Mouse (Mus musculus) limb, embryonic 15.5 days (tissue): ENCODE measurements around the gene Stfa2l1. TPM values are rescaled to one million over a fixed set of nuclear protein-coding genes. Genes with fewer than 3 reads are reported as not detected.
"Not testable (repeated sequence)": the region's sequence is repeated elsewhere in the genome, so short reads cannot be mapped to it uniquely, and the experiment has no call there.

ENCODE experiments used
- ATAC-seq: fragments of 200-750 bp; cut with Nextera tagmentation; 2 replicates; pipeline ENCODE4 v1.8.0; 2017; ENCODE audit warnings: low read depth, moderate TSS enrichment; ENCODE audit not compliant: insufficient number of reproducible peaks, low FRiP score, low TSS enrichment
- H3K27ac ChIP-seq: fragments of 300-500 bp; sonication (generic); 2 replicates; pipeline ENCODE4 v1.5.1; 2015; ENCODE audit warnings: moderate library complexity, mild to moderate bottlenecking, inconsistent platforms
- H3K27me3 ChIP-seq: fragments of 300-500 bp; sonication (generic); 2 replicates; pipeline ENCODE4 v1.6.1; 2015; ENCODE audit warnings: inconsistent platforms
- H3K36me3 ChIP-seq: fragments of 300-500 bp; sonication (generic); 2 replicates; pipeline ENCODE4 v1.6.1; 2015; ENCODE audit warnings: inconsistent platforms
- H3K4me1 ChIP-seq: fragments of 300-500 bp; sonication (generic); 2 replicates; pipeline ENCODE4 v1.6.1; 2015; ENCODE audit warnings: inconsistent platforms
- H3K4me2 ChIP-seq: fragments of 300-500 bp; sonication (generic); 2 replicates; pipeline ENCODE4 v1.6.1; 2015; ENCODE audit warnings: mild to moderate bottlenecking, inconsistent platforms
- H3K4me3 ChIP-seq: fragments of 300-500 bp; sonication (generic); 2 replicates; pipeline ENCODE4 v1.5.1; 2015; ENCODE audit warnings: mild to moderate bottlenecking, inconsistent platforms
- H3K9ac ChIP-seq: fragments of 300-500 bp; sonication (generic); 2 replicates; pipeline ENCODE4 v1.6.1; 2015; ENCODE audit warnings: inconsistent platforms
- H3K9me3 ChIP-seq: fragments of 300-500 bp; sonication (generic); 2 replicates; pipeline ENCODE4 v1.6.1; 2016; ENCODE audit warnings: inconsistent platforms
- WGBS: fragments of 180-500 bp; shearing (Covaris S2); methylation state at CpG from one replicate; pipeline ENCODE4 v1.1.7; 2015; 5-methylcytosine and 5-hydroxymethylcytosine counted together
- polyA plus RNA-seq: library from polyadenylated mRNA; unstranded; fragments of >200 nt; fragmentation: Nextera tagmentation; extraction: Ambion mirVana; gene quantifications from 2 replicates; pipeline ENCODE4 v1.2.1, GENCODE M21; 2015

The Stfa2l1 gene
- 3.0 and 3.1 TPM in 2 replicates for polyA plus RNA-seq

- H3K9me3 ChIP-seq = no peaks in the 10 kb centered on the region
- ATAC-seq = no peak
- H3K4me2 ChIP-seq = no peak within 1 kb of the TSS
- H3K36me3 ChIP-seq = no peaks in the 10 kb centered on the region
- H3K4me1 ChIP-seq = no peaks in the 10 kb centered on the region
- no peak within 1 kb of the TSS for H3K4me3 ChIP-seq
- no peak within 1 kb of the TSS for H3K27ac ChIP-seq
- H3K9ac ChIP-seq = no peak within 1 kb of the TSS
- no peaks in the 10 kb centered on the region for H3K27me3 ChIP-seq
Measured at GRCm38 (mm10) chr16:36156402-36156975, at the start of gene Stfa2l1. Gene Stfa2l1 (plus strand): TSS chr16:36156811.

- H3K9me3 ChIP-seq, H3K4me2 ChIP-seq, H3K4me1 ChIP-seq, H3K9ac ChIP-seq, H3K27me3 ChIP-seq, H3K36me3 ChIP-seq, H3K4me3 ChIP-seq, ATAC-seq, H3K27ac ChIP-seq: not testable (repeated sequence)
Measured at GRCm38 (mm10) chr16:36111486-36111885, 45.1 kb upstream of the Stfa2l1 start.

GRCm38 (mm10) chr16:36115751-36116150, 40.9 kb upstream of the Stfa2l1 start:
- H3K36me3 ChIP-seq, H3K4me3 ChIP-seq, H3K9ac ChIP-seq, H3K27me3 ChIP-seq, ATAC-seq, H3K9me3 ChIP-seq, H3K27ac ChIP-seq, H3K4me2 ChIP-seq, H3K4me1 ChIP-seq: not testable (repeated sequence)
- WGBS = 85% methylated on average over 6 of the region's 6 CpGs

GRCm38 (mm10) chr16:36128092-36128491, 28.5 kb upstream of the Stfa2l1 start:
- H3K4me2 ChIP-seq = no peak overlapping the region
- H3K9ac ChIP-seq = no peak overlapping the region
- no peak for ATAC-seq
- 86% methylated on average over 7 of the region's 7 CpGs for WGBS
- no peak overlapping the region for H3K27ac ChIP-seq
- no peaks in the 10 kb centered on the region for H3K36me3 ChIP-seq
- H3K4me1 ChIP-seq = no peaks in the 10 kb centered on the region
- no peak overlapping the region for H3K4me3 ChIP-seq
- no peaks in the 10 kb centered on the region for H3K9me3 ChIP-seq
- H3K27me3 ChIP-seq = no peaks in the 10 kb centered on the region

- Histone ChIP-seq H3K27me3 (no peaks in the 10 kb centered on the region), H3K4me1 (0 out of 2 replicates have a peak, but pooled peaks cover 2% of the 10 kb centered on the region), H3K9me3 (no peaks in the 10 kb centered on the region), H3K4me3 (no peak within 1 kb of the TSS), H3K4me2 (no peak within 1 kb of the TSS), H3K27ac (peak within 1 kb of the TSS; percentile 61), H3K36me3 (no peaks in the 10 kb centered on the region), H3K9ac (no peak within 1 kb of the TSS)
- ATAC-seq = no peak
- 34% methylated on average over 1 of the region's 1 CpGs for WGBS
Measured at GRCm38 (mm10) chr16:36131141-36131540, 25.5 kb upstream of the Stfa2l1 start, which contains the start of gene Csta1. Gene Csta1 (minus strand): TSS chr16:36131241.

- no peak for ATAC-seq
- Histone ChIP-seq H3K4me2 (no peak overlapping the region), H3K9me3 (no peaks in the 10 kb centered on the region), H3K4me1 (0 out of 2 replicates have a peak, but pooled peaks cover 2% of the 10 kb centered on the region), H3K27me3 (no peaks in the 10 kb centered on the region), H3K4me3 (no peak overlapping the region), H3K9ac (no peak overlapping the region), H3K36me3 (no peaks in the 10 kb centered on the region), H3K27ac (no peak overlapping the region)
- WGBS = 74% methylated on average over 2 of the region's 2 CpGs
Measured at GRCm38 (mm10) chr16:36138201-36138600, 18.4 kb upstream of the Stfa2l1 start.

GRCm38 (mm10) chr16:36167841-36168240, 11.2 kb downstream of the Stfa2l1 start:
- WGBS = 78% methylated on average over 9 of the region's 10 CpGs
- not testable (repeated sequence) for H3K9me3 ChIP-seq, H3K4me1 ChIP-seq, H3K4me2 ChIP-seq, ATAC-seq, H3K36me3 ChIP-seq, H3K27ac ChIP-seq, H3K9ac ChIP-seq, H3K4me3 ChIP-seq, H3K27me3 ChIP-seq

- Histone ChIP-seq H3K9me3 (no peaks in the 10 kb centered on the region), H3K27ac (no peak overlapping the region), H3K9ac (no peak overlapping the region), H3K36me3 (no peaks in the 10 kb centered on the region), H3K4me3 (no peak overlapping the region), H3K4me2 (no peak overlapping the region), H3K27me3 (no peaks in the 10 kb centered on the region), H3K4me1 (no peaks in the 10 kb centered on the region)
- no peak for ATAC-seq
Measured at GRCm38 (mm10) chr16:36176108-36176507, 19.5 kb downstream of the Stfa2l1 start.

GRCm38 (mm10) chr16:36179910-36180309, 23.3 kb downstream of the Stfa2l1 start:
- H3K27ac ChIP-seq = no peak overlapping the region
- H3K9me3 ChIP-seq = no peaks in the 10 kb centered on the region
- H3K4me2 ChIP-seq = no peak overlapping the region
- H3K27me3 ChIP-seq = no peaks in the 10 kb centered on the region
- H3K9ac ChIP-seq = no peak overlapping the region
- no peak overlapping the region for H3K4me3 ChIP-seq
- no peaks in the 10 kb centered on the region for H3K4me1 ChIP-seq
- ATAC-seq = no peak
- no peaks in the 10 kb centered on the region for H3K36me3 ChIP-seq
- 80% methylated on average over 2 of the region's 2 CpGs for WGBS

- H3K27me3 ChIP-seq, H3K4me1 ChIP-seq, H3K9me3 ChIP-seq, H3K9ac ChIP-seq, H3K4me2 ChIP-seq, H3K4me3 ChIP-seq, H3K36me3 ChIP-seq, ATAC-seq, H3K27ac ChIP-seq: not testable (repeated sequence)
- 71% methylated on average over 4 of the region's 4 CpGs for WGBS
Measured at GRCm38 (mm10) chr16:36183912-36184311, 27.3 kb downstream of the Stfa2l1 start, which contains the start of gene Gm5483. Gene Gm5483 (plus strand): TSS chr16:36184212.

GRCm38 (mm10) chr16:36199226-36199625, 42.6 kb downstream of the Stfa2l1 start:
- Histone ChIP-seq H3K4me2 (no peak overlapping the region), H3K36me3 (no peaks in the 10 kb centered on the region), H3K27me3 (no peaks in the 10 kb centered on the region), H3K4me1 (no peaks in the 10 kb centered on the region), H3K9ac (no peak overlapping the region), H3K9me3 (no peaks in the 10 kb centered on the region), H3K27ac (no peak overlapping the region), H3K4me3 (no peak overlapping the region)
- 63% methylated on average over 19 of the region's 19 CpGs for WGBS
- ATAC-seq = no peak

GRCm38 (mm10) chr16:36203846-36204245, 47.2 kb downstream of the Stfa2l1 start:
- no peak overlapping the region for H3K4me3 ChIP-seq
- no peak overlapping the region for H3K9ac ChIP-seq
- H3K4me1 ChIP-seq = no peaks in the 10 kb centered on the region
- no peak for ATAC-seq
- no peak overlapping the region for H3K4me2 ChIP-seq
- H3K9me3 ChIP-seq = no peaks in the 10 kb centered on the region
- 69% methylated on average over 5 of the region's 5 CpGs for WGBS
- no peaks in the 10 kb centered on the region for H3K27me3 ChIP-seq
- H3K36me3 ChIP-seq = no peaks in the 10 kb centered on the region
- no peak overlapping the region for H3K27ac ChIP-seq

GRCm38 (mm10) chr16:36205684-36206083, 49.1 kb downstream of the Stfa2l1 start:
- H3K27me3 ChIP-seq, H3K36me3 ChIP-seq, H3K4me2 ChIP-seq, H3K9ac ChIP-seq, H3K27ac ChIP-seq, H3K4me3 ChIP-seq, H3K9me3 ChIP-seq, H3K4me1 ChIP-seq, ATAC-seq: not testable (repeated sequence)
- WGBS = 47% methylated on average over 2 of the region's 2 CpGs
